Mouse (Mus musculus) left cerebral cortex, adult 2 months (tissue): ENCODE results near the gene Olfr420. TPM values are rescaled to one million over a fixed set of nuclear protein-coding genes. Genes with fewer than 3 reads are reported as not detected.

ENCODE experiments used
- DNase-seq, 2 experiments: peaks; one replicate each; pipeline ENCODE4 v3.0.0; 2021 to 2022; ENCODE audit warnings: low spot score in 2 of 2, mixed read lengths in 1 of 2; ENCODE audit errors: extremely low spot score in 1 of 2
- H3K27ac ChIP-seq: fragments of 200-600 bp; 2 replicates; pipeline ENCODE4 v1.8.1; 2022
- H3K4me3 ChIP-seq: fragments of 200-600 bp; 2 replicates; pipeline ENCODE4 v1.8.1; 2022
- CTCF ChIP-seq: fragments of 200-600 bp; IDR thresholded peaks from 2 replicates; pipeline ENCODE4 v1.8.1; 2022; ENCODE audit warnings: antibody characterized with exemption, mild to moderate bottlenecking, moderate library complexity
- intact Hi-C: fragments of 180-260 bp; cut with DNase I; formaldehyde crosslinking; loops from one replicate; pipeline ENCODE4 v1.15.1; 2025
- total RNA-seq, 2 experiments: library from RNA; stranded (reverse); gene quantifications; 2 replicates each; pipeline ENCODE4 v1.2.3; 2021

Gene Olfr420
- total RNA-seq, 2 experiments from 2014 or later, result not detected

DNA sequence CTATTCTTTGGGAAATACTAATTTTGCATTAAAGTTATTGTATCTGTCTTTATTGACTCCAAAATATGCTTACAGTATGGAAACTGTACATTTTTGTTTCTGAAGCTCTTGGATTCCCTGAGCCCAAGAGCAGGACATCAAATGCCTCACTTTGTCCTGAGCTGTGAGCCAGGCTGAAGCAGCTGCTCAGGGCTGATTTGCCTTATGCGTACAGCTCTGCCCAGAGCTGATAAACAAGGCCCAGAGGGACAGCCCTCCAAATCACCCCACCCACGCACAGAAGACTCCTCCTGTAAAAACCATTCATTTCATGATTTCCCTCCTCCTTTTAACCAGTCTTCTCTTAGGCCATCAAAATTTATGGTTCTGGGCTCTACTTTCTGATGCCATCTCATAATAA, 16.1 kb downstream of the Olfr420 start:
- no peak overlapping the region for H3K27ac ChIP-seq
- no peak for DNase-seq
- H3K4me3 ChIP-seq, result no peak overlapping the region
- intact Hi-C loops, result no loop called here
- no peak for TF ChIP-seq CTCF

DNA sequence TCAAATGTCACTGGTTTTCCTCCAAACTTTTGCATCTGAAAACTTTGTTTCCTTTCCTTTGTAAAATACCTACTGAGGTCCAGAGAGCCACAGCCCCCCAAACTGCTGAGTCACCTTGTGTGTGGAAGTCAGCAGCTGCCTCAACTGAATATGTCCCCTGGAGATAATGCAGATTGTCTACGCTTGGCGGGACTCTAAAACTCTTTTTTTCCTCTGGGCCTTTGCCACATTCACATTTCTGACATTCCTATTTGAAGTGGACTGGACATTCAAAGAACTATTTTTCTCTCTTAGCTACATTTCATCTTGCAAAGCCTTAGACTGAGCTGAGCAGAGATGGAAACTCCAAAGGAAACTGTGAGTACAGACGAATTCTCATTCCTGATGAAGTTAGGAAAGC, 17.2 kb downstream of the Olfr420 start, which contains the start of gene Spta1:
TSS of gene Spta1 (plus strand) at position 172 of the 400 bp plus-strand sequence.
- TF ChIP-seq CTCF, result no peak
- DNase-seq, result no peak
- no peak within 1 kb of the TSS for H3K27ac ChIP-seq
- intact Hi-C loops, result no loop called here
- H3K4me3 ChIP-seq, result no peak within 1 kb of the TSS

DNA sequence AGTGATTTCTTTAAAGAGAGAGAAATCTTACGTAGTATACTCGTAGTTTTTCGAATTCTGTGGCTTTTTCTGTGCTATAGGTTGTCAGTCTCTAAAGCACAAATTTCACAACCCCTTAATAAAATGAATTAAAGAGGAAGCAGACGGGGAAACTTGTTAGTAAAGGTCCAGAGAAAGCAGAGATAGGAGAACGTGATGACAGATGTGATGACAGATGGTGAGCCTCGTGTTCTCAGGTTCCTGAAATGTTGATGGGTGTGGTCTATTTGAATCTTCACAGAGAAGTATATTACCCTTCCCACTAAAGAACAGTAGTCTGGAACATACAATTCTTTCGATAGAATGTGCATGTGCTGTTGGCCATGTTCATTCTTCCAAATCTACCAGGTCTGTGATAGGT, 49.3 kb downstream of the Olfr420 start:
- no peak for DNase-seq
- intact Hi-C loops, result no loop called here
- Histone ChIP-seq H3K4me3 (no peak overlapping the region), H3K27ac (no peak overlapping the region)
- no peak for TF ChIP-seq CTCF

Other genes starting within 250 kb of the Olfr420 start
- gene Ifi211, start 242.6 kb upstream of the Olfr420 start, total RNA-seq, result not detected
- 1 to 10 TPM; 1.5 to 2.3 TPM for gene Mndal, start 213.1 kb upstream of the Olfr420 start, total RNA-seq
- gene Ifi203, start 213.0 kb upstream of the Olfr420 start, total RNA-seq, result under 1 TPM; 0.30 to 0.70 TPM
- gene Ifi202b, start 172.9 kb upstream of the Olfr420 start, total RNA-seq, result not detected
- gene Ifi205, start 123.8 kb upstream of the Olfr420 start, total RNA-seq, result not detected
- not detected for gene Olfr433, start 114.9 kb upstream of the Olfr420 start, total RNA-seq
- not detected for gene Olfr432, start 106.4 kb upstream of the Olfr420 start, total RNA-seq
- gene Olfr430, start 89.0 kb upstream of the Olfr420 start, total RNA-seq, result not detected
- not detected for gene Olfr429, start 71.3 kb upstream of the Olfr420 start, total RNA-seq
- gene Olfr427, start 58.7 kb upstream of the Olfr420 start, total RNA-seq, result not detected
- gene Olfr231, start 34.5 kb upstream of the Olfr420 start, total RNA-seq, result not detected
- gene Olfr424, start 24.1 kb upstream of the Olfr420 start, total RNA-seq, result not detected
- under 1 TPM; 0.05 to 0.07 TPM for gene Spta1, start 17.1 kb downstream of the Olfr420 start, total RNA-seq
- not detected for gene Olfr419, start 96.4 kb downstream of the Olfr420 start, total RNA-seq
- gene Mptx1, start 174.9 kb downstream of the Olfr420 start, total RNA-seq, result not detected
- not detected for gene Olfr417, start 209.5 kb downstream of the Olfr420 start, total RNA-seq
- gene Olfr248, start 235.4 kb downstream of the Olfr420 start, total RNA-seq, result not detected